Mouse (Mus musculus) B cell, adult 2 months (primary cell): ENCODE measurements at regions not wholly inside any gene's neighbourhood (a gene's known extent, or its start where the extent isn't known, plus 50 kb on each side); places are given as distances from the start of the nearest gene placed in this dataset.

Experiments
- DNase-seq, 2 experiments: peaks; one replicate each; pipeline ENCODE4 v3.0.0; 2022

GRCm38 (mm10) chr5:118354127-118354526 is 109.1 kb downstream of the 2410131K14Rik start:
- DNase-seq: no peak

DNA sequence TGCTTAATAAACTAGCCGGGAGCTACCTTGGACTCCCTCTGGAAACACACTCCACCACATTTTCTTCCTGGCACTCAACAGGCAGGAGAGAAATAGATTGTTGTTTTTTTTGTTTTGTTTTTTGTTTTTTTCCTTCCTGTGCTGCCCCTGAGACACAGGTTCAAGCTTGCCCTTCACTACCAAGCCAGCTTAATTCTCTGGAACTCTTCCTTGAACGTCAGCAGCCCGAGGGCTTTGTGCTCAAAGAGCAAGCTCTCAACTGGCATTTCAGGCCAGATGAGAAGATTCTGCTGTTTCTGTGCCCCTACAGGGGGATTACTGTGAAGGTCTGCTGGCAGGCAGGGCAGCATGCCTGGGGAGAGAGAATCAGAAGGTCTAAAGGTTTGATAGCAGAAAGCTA is 109.8 kb downstream of the 2410131K14Rik start:
- no peak for DNase-seq

DNA sequence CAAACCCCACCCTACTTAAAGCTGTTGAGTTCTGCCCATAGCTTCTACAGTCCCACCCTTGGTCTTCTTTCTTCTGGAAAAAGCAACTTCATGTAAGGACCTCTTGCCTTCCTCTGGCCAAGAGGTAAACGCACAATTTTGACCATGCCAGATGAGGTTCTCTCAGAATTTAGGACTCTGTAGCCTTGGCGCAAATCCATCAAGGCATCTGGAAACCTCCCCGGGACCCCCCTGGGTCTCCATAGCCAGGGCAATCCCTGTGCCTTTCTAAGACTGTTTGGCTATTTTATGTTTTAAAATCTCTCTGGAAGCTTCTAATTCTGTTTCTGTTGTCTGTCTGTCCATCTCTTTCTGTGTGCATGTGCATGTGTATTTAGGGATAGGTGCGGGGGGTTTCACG is 110.3 kb downstream of the 2410131K14Rik start:
- no peak for DNase-seq

GRCm38 (mm10) chr5:118355691-118356337 is 110.8 kb downstream of the 2410131K14Rik start:
- DNase-seq: no peak

DNA sequence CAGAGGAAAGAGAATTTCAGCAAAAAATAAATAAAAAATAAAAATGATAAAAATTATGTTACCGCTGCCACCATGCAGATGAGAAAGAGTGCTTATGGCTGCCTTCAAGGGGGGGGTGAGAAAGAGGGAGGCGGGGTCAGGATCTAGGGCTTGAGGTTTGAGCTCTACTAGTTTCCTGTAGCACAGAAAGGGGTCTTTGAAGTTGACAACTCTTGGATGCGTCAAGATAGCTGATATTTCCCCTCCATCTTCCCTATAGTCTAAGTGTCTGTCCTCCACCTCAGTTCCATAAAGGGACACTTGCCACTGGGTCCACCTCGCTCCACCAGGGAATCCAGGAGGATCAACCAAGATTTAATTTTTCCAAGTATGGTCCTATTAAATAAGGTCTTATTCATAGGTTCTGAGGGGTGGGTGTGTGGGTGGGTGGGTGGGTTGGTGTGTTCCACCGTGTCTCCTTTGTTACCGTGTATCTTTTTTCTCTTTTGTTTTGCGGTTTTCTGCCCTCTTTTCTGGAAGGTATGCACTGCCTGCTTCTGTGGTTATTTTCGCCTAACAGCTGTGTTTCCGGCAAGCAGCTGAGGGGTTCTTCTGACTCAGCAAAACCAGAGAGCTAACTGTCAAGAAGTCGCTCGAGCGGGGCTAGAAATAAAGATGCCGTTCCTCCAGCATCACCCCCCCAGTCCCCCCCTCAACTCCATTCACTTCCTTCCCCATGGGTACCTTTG is 114.8 kb downstream of the 2410131K14Rik start:
- peak; percentile 60 to 68 for DNase-seq

DNA sequence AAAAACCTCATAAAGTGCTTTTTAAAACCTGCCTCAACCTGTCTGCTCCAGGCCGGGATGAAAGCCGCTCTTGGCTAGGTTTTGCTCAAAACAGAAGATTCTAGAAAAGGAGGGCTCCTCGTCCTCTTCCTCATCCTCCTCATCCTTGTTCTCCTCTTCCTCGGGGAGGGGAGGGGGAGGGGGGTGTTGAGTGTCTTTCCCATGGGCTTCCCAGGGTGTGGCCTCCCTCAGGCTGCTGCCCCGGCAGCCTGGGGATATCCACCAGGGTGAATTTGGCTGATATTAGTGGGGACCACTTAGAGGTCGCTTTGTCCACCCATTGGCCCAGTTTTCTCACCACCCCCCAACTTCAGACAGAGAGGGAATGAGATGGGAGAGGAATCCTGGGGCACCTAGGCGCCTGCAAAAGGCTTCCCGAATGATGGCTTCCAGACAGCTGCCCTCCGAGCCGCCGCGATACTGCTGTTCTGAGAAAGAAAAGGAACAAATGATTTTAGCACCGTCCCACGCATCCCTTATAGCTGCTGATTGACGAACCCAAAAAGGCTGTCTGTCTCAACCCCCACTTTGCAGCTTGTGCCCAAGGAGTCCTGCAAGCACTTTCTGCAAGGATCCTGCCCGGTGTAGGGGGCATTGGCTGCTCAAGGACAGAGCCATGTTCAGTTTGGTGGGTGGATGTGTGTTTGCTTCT is 115.5 kb downstream of the 2410131K14Rik start:
- peak; percentile 20 for DNase-seq

DNA sequence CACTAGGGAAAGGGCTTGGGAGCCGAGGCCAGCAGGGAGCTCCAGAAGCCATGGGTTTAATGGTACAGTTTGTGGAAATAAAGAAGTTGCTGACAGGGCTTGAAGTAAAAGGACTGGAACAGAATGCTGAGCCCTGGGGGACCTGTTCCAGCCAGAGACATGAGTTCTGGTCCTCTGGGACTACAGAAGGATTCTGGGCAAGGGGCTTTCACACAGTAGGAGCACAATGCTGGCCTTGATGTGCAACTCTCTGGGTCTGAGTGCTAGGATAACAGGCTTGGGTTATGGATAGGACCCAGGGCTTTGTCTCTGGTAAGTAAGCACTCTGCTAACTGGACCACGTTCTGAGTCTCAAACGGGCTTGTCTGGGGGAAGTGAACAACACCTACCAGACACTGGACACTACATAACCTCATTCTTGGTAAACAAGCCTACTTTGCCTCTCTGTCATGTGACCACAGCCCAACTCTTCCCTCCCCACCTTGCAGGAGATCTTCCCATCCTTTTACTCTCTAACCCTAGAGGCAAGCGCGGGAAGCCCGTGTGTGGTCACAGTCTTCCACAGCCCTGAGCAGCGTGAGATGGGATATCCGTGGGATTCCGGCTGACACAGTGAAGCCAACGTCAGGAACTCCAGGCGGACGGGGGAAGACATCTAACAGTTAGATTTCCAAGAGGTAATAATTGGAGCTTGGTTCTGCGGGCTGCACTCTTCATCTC is 116.3 kb downstream of the 2410131K14Rik start:
- DNase-seq: no peak

DNA sequence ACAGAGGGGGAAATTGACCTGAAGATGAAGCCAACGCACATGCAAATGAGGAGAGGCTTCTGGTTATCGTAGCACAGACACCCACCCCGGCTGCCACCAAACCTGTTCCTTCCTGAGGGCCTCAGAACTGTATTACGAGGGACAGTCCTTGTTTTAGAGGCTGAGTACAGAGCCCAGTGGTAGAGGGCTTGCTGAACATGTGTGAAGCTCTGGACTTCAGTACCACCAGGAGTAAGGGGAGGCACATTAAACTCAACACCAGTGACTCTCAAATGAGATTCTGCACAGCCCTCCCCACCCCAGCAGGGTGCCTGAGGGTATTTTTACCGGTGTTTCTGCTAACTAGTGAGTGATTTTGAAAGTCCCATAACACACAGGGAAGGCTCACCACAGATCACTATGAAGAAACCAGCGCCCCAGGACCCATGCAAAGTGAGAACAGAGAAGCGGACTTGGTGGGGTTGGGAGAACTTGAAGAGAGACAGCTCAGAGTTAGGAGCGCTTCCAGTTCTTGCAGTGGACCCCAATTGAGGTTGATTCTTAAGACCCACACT is 116.9 kb downstream of the 2410131K14Rik start:
- DNase-seq: peak; percentile 45 to 52

GRCm38 (mm10) chr5:118362738-118363137 is 117.7 kb downstream of the 2410131K14Rik start:
- no peak for DNase-seq

DNA sequence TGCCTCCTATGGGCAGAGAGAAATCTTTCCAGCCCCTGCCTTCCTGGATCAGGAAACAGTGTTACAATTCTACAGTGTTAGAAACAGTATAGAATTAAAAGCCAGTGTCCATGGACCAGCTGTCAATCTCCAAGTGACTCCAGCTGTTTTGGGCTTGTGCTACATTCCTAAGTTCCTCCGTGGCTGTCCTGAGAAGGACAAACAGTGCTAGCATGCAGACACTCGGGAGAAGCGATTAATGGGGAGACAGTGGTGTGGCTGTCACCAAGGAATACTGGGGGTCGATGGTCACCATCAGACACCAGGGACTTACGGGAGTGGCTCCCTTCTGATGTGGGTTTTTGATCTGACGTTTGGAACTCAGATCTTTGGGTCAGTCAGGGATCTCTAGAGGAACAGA is 118.1 kb downstream of the 2410131K14Rik start:
- no peak for DNase-seq

DNA sequence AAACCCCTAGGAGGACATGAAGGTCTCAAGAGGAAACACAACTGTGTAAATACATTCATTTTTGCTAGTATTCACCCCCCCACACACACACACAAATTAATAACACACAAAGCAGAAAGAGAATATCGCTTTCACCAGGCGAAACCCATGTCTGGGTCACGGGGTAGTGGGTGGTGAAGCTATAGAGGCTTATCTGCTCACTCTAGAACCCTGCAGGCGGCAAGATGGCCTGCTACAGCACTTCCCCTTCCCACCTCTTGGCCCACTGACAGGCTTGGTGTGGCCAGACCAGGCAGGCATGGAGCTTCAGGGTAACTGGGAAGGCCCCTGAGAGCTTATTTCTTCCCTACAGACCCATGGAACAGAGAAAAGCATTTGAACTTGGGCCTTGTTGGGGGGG is 119.6 kb downstream of the 2410131K14Rik start:
- DNase-seq: no peak

DNA sequence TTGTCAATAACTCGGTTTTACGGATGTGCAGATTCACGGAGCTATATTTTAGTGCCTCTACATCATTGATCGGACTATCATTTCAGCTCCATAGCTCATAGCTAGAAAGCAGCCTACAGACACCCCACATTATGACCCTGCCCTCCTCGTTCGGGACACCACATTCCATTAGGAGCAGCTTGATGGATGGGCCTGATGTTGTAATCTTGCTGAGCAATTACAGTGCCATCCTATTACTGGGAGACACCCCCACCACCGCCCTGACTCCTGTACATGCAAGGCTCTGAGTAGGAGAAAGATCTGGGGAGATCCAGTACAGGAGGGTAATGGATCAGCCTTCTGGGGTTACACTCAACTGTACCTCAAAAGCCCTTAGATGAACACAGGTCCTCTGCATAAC is 120.2 kb downstream of the 2410131K14Rik start:
- DNase-seq: no peak

DNA sequence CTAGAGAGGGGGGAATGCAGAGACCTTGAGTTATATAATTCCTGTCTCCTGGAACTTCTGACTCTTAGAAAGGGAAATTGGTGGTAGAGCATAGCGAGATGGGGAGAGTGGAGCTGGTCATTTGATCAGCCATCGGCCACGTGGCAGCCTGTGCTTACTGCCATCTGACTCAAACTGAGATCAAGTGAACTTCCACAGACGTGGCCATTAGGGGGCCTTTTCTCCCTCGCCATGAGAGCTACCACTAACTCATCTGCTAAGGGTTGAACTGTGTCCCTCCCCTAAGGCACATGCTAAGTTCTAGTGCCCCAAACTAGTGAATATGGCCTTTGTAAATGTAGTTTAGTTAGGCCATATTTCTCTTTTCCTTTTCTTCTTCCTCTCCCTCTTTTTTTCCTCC is 120.6 kb downstream of the 2410131K14Rik start:
- no peak for DNase-seq

- DNase-seq: no peak
Measured at GRCm38 (mm10) chr5:118367047-118367446, 122.0 kb downstream of the 2410131K14Rik start.

- DNase-seq: no peak
Measured at GRCm38 (mm10) chr5:118373581-118373981, 128.6 kb downstream of the 2410131K14Rik start.

- DNase-seq: no peak
Measured at GRCm38 (mm10) chr5:118374968-118375367, 129.9 kb downstream of the 2410131K14Rik start.

DNA sequence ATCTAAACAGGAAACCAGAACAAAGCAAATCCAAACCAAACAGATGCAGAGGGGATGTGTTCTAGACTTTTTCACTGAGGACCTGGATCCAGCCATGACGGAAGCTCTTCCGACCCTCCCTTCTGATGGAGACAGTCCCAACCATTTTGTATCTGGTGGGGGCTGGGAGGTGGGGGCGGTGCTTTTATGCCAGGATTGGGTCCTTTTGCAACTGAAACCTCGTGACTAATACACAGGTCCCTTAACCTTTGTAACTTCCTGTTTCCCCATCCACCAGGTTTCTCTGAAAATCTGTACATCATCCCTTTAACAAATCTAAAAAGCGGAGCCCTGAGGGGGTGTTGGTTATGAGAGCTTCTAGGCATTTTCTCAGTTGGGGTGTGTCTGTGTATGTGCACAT is 130.9 kb downstream of the 2410131K14Rik start:
- DNase-seq: peak; percentile 28 to 40

GRCm38 (mm10) chr5:118376478-118376877 is 131.5 kb downstream of the 2410131K14Rik start:
- peak; percentile 24 for DNase-seq

DNA sequence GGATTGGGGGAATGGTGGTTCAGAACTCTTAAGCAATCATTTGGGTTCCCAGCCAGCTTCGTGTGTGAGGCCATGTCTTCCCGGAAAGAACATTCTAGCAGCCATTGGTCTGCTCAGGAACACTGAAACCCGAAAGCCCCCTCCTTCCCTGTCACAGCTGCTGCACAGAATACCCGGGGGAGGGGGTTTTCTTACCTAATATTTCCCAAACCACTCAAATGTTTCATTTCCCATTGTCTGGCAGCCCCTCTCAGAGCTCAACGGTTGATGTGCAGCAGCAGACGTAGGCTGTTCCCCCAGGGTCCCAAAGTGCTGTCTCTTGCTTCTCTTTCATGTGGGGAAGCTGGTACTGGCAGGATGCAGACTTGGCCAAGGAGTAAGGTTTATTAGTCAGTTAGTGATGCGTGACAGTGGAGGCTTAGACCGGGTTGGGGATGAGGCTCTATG is 132.4 kb downstream of the 2410131K14Rik start:
- DNase-seq: peak in 1 of 2 experiments; percentile 23

DNA sequence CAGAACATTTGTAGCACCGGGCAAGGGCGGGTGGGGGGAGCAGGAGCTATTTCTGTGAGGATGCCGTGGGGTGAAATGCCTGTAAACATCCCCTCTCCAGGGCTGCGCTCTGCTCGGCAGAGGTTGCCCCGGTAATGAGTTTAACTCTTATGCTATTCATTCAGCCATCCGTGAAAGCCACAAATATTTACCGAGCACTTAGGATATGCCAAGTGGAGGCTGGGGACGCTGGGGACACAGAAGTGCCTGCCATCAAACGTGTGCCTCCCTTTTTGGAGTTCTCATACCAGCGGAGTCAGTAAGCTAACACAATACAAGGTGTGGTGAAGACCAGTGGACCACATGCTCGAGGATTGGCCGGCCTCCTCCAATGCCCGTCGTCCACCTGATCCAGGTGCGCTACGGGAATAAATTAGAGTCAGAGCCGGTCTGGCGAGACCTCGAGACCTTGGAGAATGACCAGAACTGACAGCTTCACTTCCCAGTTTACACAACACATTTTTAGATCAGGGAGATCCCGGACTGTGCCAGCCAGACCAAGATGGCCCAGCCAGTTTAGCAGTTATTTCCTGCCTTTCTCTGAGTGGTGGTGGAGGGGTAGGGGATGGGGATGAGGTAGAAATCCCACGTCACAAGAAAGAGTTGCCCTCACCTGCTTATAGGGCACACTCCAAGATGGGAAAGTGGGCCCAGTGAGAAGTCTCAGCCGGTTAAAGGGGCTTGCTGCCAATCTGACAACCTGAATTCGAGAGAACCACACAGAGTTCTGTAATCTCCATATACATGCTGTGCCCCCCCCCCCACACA is 134.4 kb downstream of the 2410131K14Rik start:
- no peak for DNase-seq

DNA sequence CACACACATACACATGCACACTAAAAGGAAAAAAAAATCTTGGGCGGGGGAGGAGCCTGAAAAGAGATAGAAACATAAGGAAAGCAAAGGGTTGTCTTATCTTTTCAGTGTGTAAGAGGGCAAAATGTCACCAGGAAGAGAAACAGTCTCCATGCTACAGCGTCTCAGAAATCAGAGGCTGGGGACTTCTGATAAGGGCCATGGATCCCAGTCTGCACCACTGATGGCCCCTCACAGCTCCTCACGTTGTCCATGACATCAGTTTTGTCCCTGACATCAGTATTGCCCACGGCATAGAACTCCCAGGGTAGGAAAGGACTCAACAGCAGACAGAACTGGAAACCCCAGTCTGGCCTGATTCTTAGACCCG is 135.0 kb downstream of the 2410131K14Rik start:
- DNase-seq: no peak
